Mouse (Mus musculus) adrenal gland, adult (tissue): ENCODE results near the gene Ppp2r5c.

Experiments used
- DNase-seq, 2 experiments: peaks; one replicate each; pipeline ENCODE4 v3.0.0; 2022 to 2023; ENCODE audit warnings: low spot score in 1 of 2; ENCODE audit not compliant: inconsistent age in 2 of 2

Gene Ppp2r5c

DNA sequence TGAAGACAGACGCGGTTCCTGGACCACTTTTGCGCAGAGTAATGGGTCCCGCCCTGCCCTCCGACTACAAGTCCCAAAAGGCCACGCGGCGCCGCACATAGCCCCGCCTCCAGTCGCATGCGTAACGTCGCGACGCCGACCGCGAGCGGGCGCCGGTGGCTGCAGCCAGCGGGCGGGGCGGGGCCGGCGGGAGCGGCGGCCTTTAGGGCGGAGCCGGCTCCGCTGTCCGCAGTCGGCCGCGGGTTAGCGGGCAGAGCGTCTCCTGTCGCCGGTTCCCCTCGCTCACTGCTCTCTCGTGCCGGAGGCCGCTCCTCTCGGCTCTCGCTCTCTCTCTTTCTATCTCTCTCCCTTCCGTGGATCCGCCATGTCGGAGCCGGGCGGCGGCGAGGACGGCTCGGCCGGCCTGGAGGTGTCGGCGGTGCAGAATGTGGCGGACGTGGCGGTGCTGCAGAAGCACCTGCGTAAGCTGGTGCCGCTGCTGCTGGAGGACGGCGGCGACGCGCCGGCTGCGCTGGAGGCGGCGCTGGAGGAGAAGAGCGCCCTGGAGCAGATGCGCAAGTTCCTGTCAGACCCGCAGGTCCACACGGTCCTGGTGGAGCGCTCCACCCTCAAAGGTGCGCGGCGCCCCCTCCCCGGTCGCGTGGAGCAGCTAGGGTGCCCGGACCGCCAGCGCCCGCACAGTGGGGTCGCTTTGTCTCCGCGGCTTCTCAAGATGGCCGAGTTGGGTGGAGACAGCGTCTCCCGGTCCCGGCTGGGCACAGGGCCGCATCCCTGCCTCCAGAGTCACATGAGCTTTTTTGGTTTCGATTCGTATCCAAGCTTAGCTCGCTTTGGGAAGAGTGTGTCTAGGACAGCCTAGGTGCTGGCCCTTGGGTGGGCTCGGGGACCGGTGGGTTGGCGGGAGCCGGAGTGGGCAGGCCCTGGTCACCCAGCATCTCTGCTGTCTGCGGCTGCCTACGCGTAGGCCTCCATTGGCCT lies 154.6 kb downstream of the Ppp2r5c start, which contains the start of gene Dync1h1:
Dync1h1 (plus strand) TSS at position 212 of the 978 bp plus-strand sequence.
- peak; percentile 95 to 97 for DNase-seq

DNA sequence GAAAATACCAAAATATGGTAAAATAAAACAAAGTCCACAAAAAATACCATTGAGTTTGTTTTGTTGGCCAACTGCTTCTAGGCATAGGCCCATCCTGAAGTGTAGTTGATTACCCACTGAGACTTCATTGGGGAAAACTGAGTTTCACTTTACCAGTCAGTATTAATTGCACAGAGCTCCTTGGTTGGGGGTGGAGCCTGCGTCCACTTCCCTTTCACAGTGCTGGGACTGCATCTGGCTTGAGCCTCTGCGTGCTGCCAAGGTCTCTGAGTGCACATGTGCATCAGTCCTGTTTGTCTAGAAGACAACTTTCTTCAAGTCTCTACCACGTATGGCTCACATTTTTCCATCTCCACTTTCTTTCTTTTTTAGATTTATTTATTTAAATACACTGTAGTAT lies 159.2 kb downstream of the Ppp2r5c start:
- DNase-seq: peak in 1 of 2 experiments; percentile 47

DNA sequence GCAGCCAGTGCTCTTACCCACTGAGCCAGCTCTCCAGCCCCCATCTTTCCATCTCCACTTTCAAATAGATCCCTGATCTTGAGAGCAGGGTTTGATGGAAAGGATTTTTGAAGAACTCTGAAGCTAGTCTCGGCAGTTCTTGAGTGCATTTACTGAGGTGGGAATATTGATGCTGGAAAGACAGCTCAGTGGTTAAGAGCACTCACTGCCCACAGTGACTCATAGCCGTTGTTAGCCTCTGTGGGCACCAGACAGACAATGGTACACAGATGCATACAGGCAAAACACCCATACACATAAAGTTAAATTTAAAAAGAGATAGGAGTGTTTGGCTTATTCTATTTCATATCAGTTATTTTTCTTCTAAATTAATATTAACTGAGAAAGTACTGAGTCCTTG lies 159.8 kb downstream of the Ppp2r5c start:
- DNase-seq: no peak

DNA sequence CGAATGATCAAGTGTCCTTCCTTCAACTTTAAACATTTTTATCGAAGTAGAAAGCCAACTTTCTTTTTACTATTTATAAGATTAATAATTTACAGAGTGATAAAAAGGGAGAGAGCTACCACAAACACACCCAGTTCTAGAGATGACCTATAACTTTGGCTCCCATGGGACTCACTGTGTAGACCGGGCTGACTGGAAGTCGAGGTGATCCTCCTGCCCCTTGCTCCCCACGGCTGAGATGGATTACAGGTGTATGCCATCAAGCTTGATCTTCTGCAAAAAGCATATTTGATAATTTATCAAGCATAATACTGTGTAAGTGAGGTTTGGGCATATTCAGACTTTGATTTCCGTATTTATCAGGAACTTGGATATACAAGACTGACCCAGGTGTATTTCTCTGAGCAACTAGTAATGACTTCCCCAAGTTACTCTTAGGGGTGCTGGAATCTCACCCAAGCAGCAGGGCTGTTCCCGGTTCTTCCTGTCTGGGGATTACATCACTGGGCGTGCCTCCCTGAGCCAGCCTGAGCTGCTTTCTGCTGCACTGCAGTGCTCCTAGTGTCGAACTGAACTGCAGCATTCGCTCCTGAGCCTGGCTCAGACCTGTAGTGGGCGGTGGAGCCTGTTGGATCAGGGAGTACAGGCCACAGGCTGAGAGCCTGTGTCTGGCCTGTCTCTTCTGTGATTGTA lies 161.7 kb downstream of the Ppp2r5c start:
- DNase-seq: peak; percentile 36 to 65

DNA sequence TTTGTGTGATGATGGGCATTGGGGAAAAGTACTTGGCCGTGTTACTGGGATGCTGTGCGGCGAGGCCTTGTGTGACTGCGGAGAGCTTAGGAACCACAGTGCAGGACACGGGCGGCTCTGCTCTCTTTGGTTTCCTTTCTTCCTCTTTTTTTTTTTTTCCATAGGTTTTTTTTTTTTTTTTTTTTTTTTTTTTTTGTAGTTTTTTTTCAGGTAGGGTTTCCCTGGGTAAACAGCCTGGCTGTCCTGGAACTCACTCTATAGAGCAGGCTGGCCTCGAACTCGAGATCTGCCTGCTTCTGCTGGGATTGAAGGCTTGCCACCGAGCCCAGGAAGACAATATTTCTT lies 162.2 kb downstream of the Ppp2r5c start:
- DNase-seq: no peak

DNA sequence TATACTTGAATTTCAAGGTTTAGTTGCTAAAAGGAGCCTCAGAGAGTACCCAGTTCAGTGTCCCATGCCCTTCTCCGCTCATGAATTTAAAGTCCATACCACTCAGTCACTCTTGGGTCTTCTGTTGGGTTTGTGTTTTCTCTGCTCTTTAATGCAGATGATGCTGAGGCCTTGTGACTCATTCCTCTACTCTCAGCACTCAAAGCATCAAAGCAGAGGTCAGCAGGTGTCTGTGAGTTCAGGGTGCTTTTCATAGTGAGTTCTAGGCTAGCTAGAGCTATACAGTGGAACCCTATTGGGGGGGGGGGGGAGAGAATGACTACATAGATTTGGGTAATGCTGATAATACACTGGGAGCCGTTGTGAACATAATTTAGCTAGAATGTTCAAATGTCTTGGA lies 163.8 kb downstream of the Ppp2r5c start:
- no peak for DNase-seq

DNA sequence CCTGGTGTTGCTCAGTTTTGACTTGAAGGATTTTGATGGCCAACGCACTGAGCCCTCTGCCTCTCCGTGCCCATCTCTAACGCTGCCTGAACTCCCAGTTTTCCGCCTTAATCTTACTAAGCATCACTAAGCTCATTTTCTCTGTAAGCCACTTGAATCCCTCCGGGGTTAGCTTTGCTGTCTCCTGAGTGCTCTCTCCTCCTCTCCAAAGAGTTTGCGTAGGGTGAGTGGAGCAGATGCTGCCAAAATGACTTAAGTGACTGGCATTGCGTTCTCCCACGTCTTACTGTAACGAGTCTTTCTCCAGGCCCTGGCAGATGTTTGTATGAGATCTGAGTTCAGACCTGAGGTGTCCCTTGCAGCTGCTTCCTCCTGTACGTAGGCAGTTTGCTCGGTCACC lies 183.1 kb downstream of the Ppp2r5c start:
- DNase-seq: no peak
